Mouse (Mus musculus): ENCODE measurements around the gene 6820408C15Rik.

- TF ChIP-seq POLR2A (IDR thresholded peaks at IDR 0.05; ENCODE audit: control insufficient read depth, extremely low read depth, insufficient read depth, low read length, poor library complexity) (no peak), CTCF (IDR thresholded peaks at IDR 0.05; ENCODE audit: borderline replicate concordance, control insufficient read depth, extremely low read depth, insufficient read depth, low read length, poor library complexity) (no peak)
Observed at GRCm38 (mm10) chr2:152447461-152447860, 32.1 kb downstream of the 6820408C15Rik start.

All from thymus, adult 2 months (tissue).